Mouse (Mus musculus) myocyte (in vitro differentiated cells): Measurements from ENCODE around the gene H2-DMa. TPM values are rescaled to one million over a fixed set of nuclear protein-coding genes. Genes with fewer than 3 reads are reported as not detected.

Source experiments
- H3K27me3 ChIP-seq: one replicate; pipeline ENCODE4 v1.6.1; 2011; ENCODE audit not compliant: control insufficient read depth, insufficient read depth, insufficient read length
- H3K36me3 ChIP-seq: one replicate; pipeline ENCODE4 v1.6.1; 2011; ENCODE audit not compliant: control insufficient read depth, insufficient read depth
- H3K4me2 ChIP-seq: one replicate; pipeline ENCODE4 v1.6.1; 2011; ENCODE audit warnings: low read depth, control low read depth
- H3K4me3 ChIP-seq: one replicate; pipeline ENCODE4 v1.5.1; 2011; ENCODE audit warnings: mild to moderate bottlenecking, control low read depth, moderate library complexity
- H3K79me2 ChIP-seq: one replicate; pipeline ENCODE4 v1.6.1; 2011; ENCODE audit not compliant: control insufficient read depth, insufficient read depth
- H3ac ChIP-seq: one replicate; pipeline ENCODE4 v1.6.1; 2011; ENCODE audit not compliant: control insufficient read depth, insufficient read length
- CEBPB ChIP-seq: IDR thresholded peaks from 2 replicates; pipeline ENCODE4 v1.6.1; 2011; ENCODE audit warnings: mild to moderate bottlenecking, moderate library complexity; ENCODE audit not compliant: poor library complexity, insufficient read depth, severe bottlenecking
- E2F4 ChIP-seq: IDR thresholded peaks from one replicate; pipeline ENCODE4 v1.6.1; 2011; ENCODE audit warnings: mild to moderate bottlenecking, control low read depth, moderate library complexity; ENCODE audit not compliant: insufficient read depth
- MAX ChIP-seq: IDR thresholded peaks from one replicate; pipeline ENCODE4 v1.6.1; 2011; ENCODE audit warnings: low read depth, mild to moderate bottlenecking, control low read depth
- MYOD1 ChIP-seq, 3 experiments: IDR thresholded peaks; one replicate each; pipeline ENCODE4 v1.6.1; 2011; ENCODE audit warnings: control low read depth in 2 of 3, low read depth in 2 of 3, mild to moderate bottlenecking in 2 of 3, moderate library complexity in 1 of 3; ENCODE audit not compliant: insufficient read length in 2 of 3, control insufficient read depth in 1 of 3
- MYOG ChIP-seq, 3 experiments: IDR thresholded peaks; one replicate each; pipeline ENCODE4 v1.6.1; 2011; ENCODE audit warnings: control low read depth in 2 of 3, low read depth in 2 of 3, mild to moderate bottlenecking in 2 of 3; ENCODE audit not compliant: insufficient read length in 2 of 3, control insufficient read depth in 1 of 3, insufficient read depth in 1 of 3
- POLR2A ChIP-seq: IDR thresholded peaks from one replicate; pipeline ENCODE4 v1.6.1; 2011; ENCODE audit warnings: low read depth, mild to moderate bottlenecking, control low read depth, moderate library complexity; ENCODE audit not compliant: insufficient read length
- POLR2AphosphoS2 ChIP-seq: IDR thresholded peaks from one replicate; pipeline ENCODE4 v1.6.1; 2011; ENCODE audit warnings: low read depth, control low read depth; ENCODE audit not compliant: insufficient read length
- REST ChIP-seq: IDR thresholded peaks from one replicate; pipeline ENCODE4 v1.6.1; 2011; ENCODE audit warnings: mild to moderate bottlenecking, control low read depth, moderate library complexity; ENCODE audit not compliant: insufficient read depth, insufficient read length
- SRF ChIP-seq: IDR thresholded peaks from one replicate; pipeline ENCODE4 v1.6.1; 2011; ENCODE audit warnings: low read depth; ENCODE audit not compliant: control insufficient read depth, insufficient read length
- TCF12 ChIP-seq: IDR thresholded peaks from one replicate; pipeline ENCODE4 v1.6.1; 2011; ENCODE audit warnings: mild to moderate bottlenecking, control low read depth; ENCODE audit not compliant: poor library complexity, insufficient read depth, severe bottlenecking
- TCF3 ChIP-seq: IDR thresholded peaks from one replicate; pipeline ENCODE4 v1.6.1; 2011; ENCODE audit warnings: low read depth, control low read depth; ENCODE audit not compliant: insufficient read length
- USF1 ChIP-seq: IDR thresholded peaks from one replicate; pipeline ENCODE4 v1.6.1; 2011; ENCODE audit warnings: low read depth, mild to moderate bottlenecking, control low read depth, moderate library complexity
- polyA plus RNA-seq: library from polyadenylated mRNA; unstranded; fragments of >200 nt; fragmentation: generic; extraction: Trizol; gene quantifications from one replicate; pipeline ENCODE4 v1.2.1, GENCODE M21; 2012; ENCODE audit warnings: missing spikeins

The H2-DMa gene
- polyA plus RNA-seq, 1 experiment = 7.2 TPM

DNA sequence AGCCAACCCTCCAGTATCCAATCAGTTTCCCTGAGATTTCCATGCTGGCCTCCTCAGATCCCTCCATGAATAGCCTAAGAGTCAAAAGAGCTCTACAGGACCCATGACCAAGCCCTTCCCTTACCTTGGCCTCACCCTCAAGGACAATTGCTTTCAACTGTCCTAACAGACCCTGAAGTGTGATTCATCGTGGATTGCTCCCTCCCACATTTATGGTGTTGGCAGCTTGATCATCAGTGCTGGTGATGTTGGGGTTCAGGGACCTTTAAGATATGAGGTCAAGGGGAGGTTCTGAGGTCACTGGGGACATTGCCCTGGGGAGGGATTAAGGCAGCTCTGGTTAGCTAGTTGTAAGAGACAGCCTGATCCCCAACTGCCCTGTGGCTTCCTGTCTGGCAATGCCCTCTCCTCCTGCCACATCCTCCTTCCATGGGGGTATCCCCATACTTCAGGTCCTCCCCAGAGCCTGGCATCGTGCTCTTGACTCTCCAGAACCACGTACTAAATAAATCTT is 22.8 kb upstream of the H2-DMa start:
- Histone ChIP-seq H3ac (no peak overlapping the region), H3K79me2 (no peaks in the 10 kb centered on the region), H3K4me2 (no peak overlapping the region), H3K36me3 (no peaks in the 10 kb centered on the region), H3K4me3 (no peak overlapping the region), H3K27me3 (no peaks in the 10 kb centered on the region)
- no peak for TF ChIP-seq POLR2A
- no peak for TF ChIP-seq USF1
- no peak for TF ChIP-seq MYOD1 (IDR thresholded peaks at IDR 0.05; ENCODE audit: control insufficient read depth in 1 of 3, insufficient read length in 2 of 3, low read depth in 2 of 3)
- TF ChIP-seq TCF3 = no peak
- no peak for TF ChIP-seq E2F4
- TF ChIP-seq CEBPB = no peak
- no peak for TF ChIP-seq MAX
- TF ChIP-seq SRF = no peak
- TF ChIP-seq REST = no peak
- TF ChIP-seq POLR2AphosphoS2 = no peak
- TF ChIP-seq TCF12 = no peak
- no peak for TF ChIP-seq MYOG (IDR thresholded peaks at IDR 0.05; ENCODE audit: control insufficient read depth in 1 of 3, insufficient read depth in 1 of 3, insufficient read length in 2 of 3, low read depth in 2 of 3)

DNA sequence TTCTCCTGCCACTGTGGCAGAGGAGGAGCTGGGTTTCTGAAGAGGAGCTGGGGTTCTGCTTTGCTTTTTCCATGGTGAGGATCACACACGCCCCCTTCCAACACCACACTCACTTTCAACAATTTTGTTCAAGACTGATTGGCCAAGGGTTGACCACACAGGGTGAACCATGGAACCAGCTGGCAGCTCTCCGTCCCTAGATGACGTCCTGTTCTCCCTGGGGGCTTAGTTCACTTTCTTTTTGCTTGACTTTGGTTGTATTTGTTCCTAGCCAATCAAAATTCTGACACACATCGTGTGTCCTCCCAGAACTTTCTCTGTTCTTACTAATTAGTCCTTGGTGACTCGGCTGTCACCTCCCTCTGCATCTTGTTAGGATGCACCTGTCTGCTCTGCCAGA is 22.1 kb upstream of the H2-DMa start:
- Histone ChIP-seq H3K79me2 (no peaks in the 10 kb centered on the region), H3K4me3 (no peak overlapping the region), H3ac (no peak overlapping the region), H3K4me2 (no peak overlapping the region), H3K27me3 (no peaks in the 10 kb centered on the region), H3K36me3 (no peaks in the 10 kb centered on the region)
- TF ChIP-seq MYOD1 (IDR thresholded peaks at IDR 0.05; ENCODE audit: control insufficient read depth in 1 of 3, insufficient read length in 2 of 3, low read depth in 2 of 3) (no peak), MAX (no peak), TCF3 (no peak), TCF12 (no peak), CEBPB (no peak), SRF (no peak)

DNA sequence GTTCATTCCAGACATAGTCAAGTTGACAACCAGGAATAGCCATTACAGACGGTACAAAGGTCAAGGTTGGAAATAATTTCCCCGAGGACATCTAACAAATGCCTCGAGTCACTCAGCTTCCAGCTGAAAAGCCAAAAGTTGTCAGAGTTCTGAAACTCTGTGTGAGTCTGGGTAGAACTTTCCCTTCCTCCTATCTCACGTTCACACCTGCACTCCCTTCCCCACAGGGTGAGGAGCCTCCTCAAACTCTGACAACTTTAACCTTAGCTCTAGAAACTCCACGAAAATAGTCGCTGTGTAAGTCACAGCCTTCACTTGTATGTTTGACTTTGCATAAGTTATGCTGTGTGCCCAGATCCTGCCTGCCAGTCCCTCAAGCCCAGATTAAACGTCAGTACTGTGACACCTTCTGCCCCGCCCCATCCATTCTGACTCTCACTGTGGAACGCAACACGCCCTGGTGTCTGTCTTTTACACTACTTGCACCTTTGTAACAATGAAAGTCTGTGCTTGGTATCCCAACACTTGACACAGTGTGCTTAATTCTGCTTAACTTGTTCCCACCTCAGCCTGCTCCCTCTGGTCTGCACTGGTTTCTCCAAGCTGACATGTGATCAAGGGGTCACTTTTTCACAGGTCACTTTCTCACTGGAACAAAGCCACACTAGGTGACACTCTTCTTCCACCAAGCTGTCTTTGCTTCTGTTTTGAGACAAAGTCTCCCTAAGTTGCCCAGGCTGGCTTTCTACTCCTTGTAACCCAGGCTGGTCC is 20.4 kb upstream of the H2-DMa start:
- TF ChIP-seq POLR2AphosphoS2 (no peak), MAX (no peak), POLR2A (no peak), TCF3 (no peak), SRF (no peak), MYOD1 (IDR thresholded peaks at IDR 0.05; ENCODE audit: control insufficient read depth in 1 of 3, insufficient read length in 2 of 3, low read depth in 2 of 3) (no peak), E2F4 (no peak), USF1 (no peak), TCF12 (no peak), REST (no peak), MYOG (IDR thresholded peaks at IDR 0.05; ENCODE audit: control insufficient read depth in 1 of 3, insufficient read depth in 1 of 3, insufficient read length in 2 of 3, low read depth in 2 of 3) (no peak), CEBPB (no peak)
- Histone ChIP-seq H3K79me2 (no peaks in the 10 kb centered on the region), H3ac (no peak overlapping the region), H3K4me2 (no peak overlapping the region), H3K27me3 (no peaks in the 10 kb centered on the region), H3K36me3 (no peaks in the 10 kb centered on the region), H3K4me3 (no peak overlapping the region)

GRCm38 (mm10) chr17:34099531-34099930 is 19.8 kb upstream of the H2-DMa start:
- TF ChIP-seq MYOG (IDR thresholded peaks at IDR 0.05; ENCODE audit: control insufficient read depth in 1 of 3, insufficient read depth in 1 of 3, insufficient read length in 2 of 3, low read depth in 2 of 3) = no peak
- TF ChIP-seq E2F4 = no peak
- TF ChIP-seq POLR2AphosphoS2 = no peak
- no peak for TF ChIP-seq MAX
- no peak for TF ChIP-seq TCF3
- no peak for TF ChIP-seq REST
- no peak for TF ChIP-seq USF1
- TF ChIP-seq POLR2A = no peak
- TF ChIP-seq SRF = no peak
- no peak for TF ChIP-seq CEBPB
- no peak for TF ChIP-seq MYOD1 (IDR thresholded peaks at IDR 0.05; ENCODE audit: control insufficient read depth in 1 of 3, insufficient read length in 2 of 3, low read depth in 2 of 3)
- no peak for TF ChIP-seq TCF12
- H3K4me2 ChIP-seq = no peak overlapping the region
- no peak overlapping the region for H3K4me3 ChIP-seq
- no peak overlapping the region for H3ac ChIP-seq
- H3K79me2 ChIP-seq = no peaks in the 10 kb centered on the region
- H3K27me3 ChIP-seq = no peaks in the 10 kb centered on the region
- H3K36me3 ChIP-seq = no peaks in the 10 kb centered on the region
